Mouse (Mus musculus): Measurements from ENCODE around the gene Zmiz1. TPM values are rescaled to one million over a fixed set of nuclear protein-coding genes. Genes with fewer than 3 reads are reported as not detected.

The Zmiz1 gene
- total RNA-seq, 2 experiments from 2014 or later, result 40.2 to 49.9 TPM

DNA sequence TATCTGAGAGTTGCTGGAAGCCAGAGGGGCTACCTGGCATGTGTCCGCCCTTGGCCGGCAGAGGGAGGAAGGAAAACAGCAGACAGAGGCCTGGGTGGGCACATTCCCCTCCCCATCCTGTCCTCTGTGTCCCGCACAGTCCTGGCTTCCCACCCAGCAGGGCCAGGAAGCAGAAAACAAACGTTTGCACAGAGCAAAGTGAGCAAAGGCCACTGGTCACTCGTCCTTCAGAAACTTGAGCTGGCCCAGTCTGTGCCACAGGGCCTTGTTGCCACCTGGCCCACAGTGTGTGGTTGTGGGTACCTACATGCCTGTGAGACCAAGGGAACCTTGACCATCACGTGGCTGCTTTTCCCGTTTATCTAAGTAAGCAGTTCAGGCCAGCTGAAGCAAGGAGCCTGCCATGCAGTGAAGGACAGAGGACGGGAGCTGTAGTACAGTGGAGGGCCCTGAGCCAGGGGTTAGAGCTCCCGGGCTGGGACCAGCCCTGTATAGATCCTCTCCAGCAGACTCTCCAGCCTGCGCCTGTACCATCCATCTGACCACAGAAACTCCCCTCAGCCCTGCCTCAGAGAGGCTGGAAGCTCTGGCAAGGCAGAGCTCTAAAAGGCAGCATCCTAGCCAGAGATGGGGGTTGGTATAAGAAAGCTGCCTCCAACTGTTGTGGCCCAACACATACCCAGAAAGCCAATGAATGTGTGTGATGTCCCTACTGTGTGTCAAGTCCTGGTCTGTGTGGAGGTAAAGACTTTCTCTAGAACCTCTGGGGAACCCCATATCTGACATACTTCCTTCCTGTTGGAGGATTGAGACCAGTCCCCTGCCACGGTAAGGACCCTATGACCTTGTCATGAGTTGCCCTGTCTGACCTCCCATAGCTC is 64.5 kb downstream of the Zmiz1 start:
- intact Hi-C loops (cut with DNase I), result loop anchor here (2.0 to 10.0 kb wide), 2 partner anchors 63 to 219 kb away; no protein-coding TSS in a partner anchor
- peak; percentile 50 for DNase-seq (ENCODE audit: low spot score)

DNA sequence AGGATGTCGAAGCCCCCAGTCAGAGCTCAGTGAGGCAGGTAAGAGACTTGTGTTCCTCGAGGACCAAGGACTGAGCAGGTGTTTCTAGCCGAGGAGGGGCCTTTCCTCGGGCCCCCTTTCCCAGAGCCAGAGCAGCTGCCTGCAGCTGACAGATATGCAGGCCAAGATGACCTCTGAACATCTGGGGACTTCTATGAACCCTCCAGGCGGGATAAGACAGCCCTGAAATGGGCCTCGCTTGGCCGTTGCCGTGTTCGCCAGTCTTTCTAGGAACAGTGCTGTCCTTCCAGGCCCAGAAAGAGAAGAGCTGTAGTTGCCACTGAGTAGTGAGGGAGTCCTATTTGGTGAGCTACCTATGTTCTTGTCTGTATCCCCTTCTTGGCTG is 65.1 kb downstream of the Zmiz1 start:
- intact Hi-C loops (cut with DNase I), result loop anchor here (10.0 kb wide), 1 partner anchor 219 kb away; no protein-coding TSS in a partner anchor
- DNase-seq (ENCODE audit: low spot score), result no peak

DNA sequence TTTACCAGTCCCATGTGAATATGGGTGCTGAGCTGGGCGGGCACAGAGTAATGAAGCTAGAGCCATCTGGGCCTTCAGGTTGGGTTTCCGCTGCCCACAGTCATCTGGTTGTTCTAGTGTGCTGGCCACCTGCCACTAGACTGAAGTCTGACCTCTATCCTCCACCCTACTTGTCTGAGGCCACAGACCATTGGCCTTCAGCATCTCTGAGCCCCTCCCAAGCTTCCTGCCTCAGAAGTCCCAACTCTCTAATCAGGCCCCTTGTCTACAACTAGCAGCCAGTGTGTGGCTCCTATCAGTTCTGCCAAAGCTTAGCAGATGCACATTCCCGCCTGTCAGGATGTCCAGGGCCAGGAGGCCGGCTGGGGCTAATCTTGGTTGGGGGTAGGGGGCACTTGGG is 65.9 kb downstream of the Zmiz1 start:
- DNase-seq (ENCODE audit: low spot score), result no peak

DNA sequence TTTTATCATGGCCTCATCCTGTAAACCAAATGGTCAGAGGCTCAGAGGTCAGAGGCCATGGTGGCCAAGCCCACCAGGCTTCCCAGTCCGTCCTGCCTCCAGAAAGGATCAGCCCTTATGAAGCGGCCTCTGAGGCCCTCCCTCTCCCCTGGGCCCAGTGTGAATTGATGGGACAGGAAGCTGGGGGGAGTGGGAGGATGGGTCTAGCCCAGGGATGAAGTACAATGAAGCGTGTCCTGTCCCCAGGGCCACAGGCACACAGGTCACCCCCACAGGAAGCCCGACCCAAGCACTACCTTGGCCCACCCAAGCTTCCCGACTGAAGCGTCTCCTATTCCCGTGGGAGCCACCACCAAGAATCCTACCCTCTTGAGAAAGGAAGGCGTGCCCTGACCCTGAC is 66.7 kb downstream of the Zmiz1 start:
- intact Hi-C loops (cut with DNase I), result loop anchor here (5.0 to 10.0 kb wide), 2 partner anchors 37 to 221 kb away; no protein-coding TSS in a partner anchor
- peak; percentile 75 for DNase-seq (ENCODE audit: low spot score)

More for the DNA sequence above, 65.9 kb downstream of the Zmiz1 start:
- intact Hi-C loops (cut with DNase I), result loop anchor here (5.0 to 10.0 kb wide), 2 partner anchors 37 to 220 kb away; no protein-coding TSS in a partner anchor

DNA sequence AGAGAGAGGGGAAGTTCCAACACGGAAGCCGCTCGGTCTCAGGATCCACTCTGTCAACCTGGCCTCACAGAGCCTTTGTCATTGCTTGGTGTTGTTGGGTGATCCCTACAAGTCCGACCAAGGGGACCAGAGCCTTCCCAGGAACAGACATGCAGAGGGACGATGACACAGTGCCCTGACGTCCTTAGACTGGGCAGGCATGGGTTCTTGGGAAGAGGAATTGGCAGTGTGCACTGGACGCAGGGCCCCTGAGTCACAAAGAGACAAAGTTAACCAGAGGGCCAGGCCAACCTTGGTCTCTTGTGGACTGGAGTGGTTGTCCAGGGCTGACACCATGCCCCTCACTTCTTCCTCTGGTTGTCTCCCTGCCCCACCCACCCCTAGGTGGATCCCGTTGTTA is 67.9 kb downstream of the Zmiz1 start:
- intact Hi-C loops (cut with DNase I), result loop anchor here (5.0 to 10.0 kb wide), 2 partner anchors 35 to 222 kb away; no protein-coding TSS in a partner anchor
- DNase-seq (ENCODE audit: low spot score), result no peak

DNA sequence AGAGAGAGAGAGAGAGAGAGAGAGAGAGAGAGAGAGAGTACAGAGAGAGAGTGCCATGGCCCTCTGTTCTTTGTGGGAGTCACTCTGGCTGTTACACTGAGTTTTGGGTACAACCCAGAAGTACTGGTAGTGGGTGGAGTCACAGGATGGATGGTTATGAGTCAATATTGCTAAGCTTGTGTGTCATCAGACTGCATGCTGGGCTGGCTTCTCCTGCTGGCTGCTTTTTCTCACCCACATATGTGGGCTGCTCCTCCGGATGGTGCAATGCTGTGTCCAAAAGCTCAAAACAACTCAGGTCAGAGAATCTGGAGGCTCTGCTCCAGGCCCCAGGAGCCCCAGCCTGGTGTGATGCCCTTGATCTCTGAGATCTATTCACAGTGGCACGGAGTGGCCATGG is 68.3 kb downstream of the Zmiz1 start:
- intact Hi-C loops (cut with DNase I), result loop anchor here (5.0 to 10.0 kb wide), 2 partner anchors 35 to 223 kb away; no protein-coding TSS in a partner anchor

DNA sequence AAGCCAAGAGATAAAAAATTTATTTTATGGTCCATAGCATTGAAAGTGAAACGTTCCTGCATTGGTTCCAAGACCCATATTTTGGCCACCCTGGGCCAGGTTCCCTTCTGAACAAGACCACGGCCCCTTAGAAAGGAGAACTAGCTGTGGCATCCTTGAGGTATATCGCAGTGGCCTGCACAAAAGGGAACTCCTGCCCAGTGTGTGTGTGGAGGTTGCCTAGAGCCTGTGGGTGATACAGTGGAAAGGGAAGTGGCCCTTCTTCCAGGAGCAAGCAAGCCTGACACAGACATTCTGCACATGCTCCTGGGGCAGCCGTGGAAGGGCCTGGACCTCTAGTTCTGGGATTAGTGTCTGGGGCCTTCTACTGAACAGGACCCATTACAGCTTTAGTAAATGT is 71.4 kb downstream of the Zmiz1 start:
- no peak for DNase-seq (ENCODE audit: low spot score)
- intact Hi-C loops (cut with DNase I), result no loop called here

More for the DNA sequence above, 68.3 kb downstream of the Zmiz1 start:
- DNase-seq (ENCODE audit: low spot score), result no peak

DNA sequence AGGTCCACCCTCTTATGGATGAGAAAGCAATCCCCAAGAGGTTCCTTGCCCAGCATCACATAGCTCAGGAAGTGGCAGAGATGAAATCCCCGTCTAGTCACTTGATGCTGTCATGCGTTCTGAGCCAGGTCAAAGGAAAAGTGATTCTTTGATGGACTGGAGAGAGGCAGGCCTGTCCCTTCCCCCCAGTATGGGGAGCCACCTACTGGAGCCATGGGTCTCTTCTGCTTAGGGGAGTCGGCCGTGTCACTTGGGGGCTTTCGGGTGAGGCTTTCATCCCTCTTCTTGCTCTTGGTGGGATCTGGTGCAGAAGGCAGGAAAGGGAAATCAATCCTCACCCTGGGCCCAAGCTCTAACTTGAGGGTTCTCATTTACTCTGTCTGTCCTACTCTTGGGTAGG is 71.8 kb downstream of the Zmiz1 start:
- intact Hi-C loops (cut with DNase I), result no loop called here
- DNase-seq (ENCODE audit: low spot score), result no peak

DNA sequence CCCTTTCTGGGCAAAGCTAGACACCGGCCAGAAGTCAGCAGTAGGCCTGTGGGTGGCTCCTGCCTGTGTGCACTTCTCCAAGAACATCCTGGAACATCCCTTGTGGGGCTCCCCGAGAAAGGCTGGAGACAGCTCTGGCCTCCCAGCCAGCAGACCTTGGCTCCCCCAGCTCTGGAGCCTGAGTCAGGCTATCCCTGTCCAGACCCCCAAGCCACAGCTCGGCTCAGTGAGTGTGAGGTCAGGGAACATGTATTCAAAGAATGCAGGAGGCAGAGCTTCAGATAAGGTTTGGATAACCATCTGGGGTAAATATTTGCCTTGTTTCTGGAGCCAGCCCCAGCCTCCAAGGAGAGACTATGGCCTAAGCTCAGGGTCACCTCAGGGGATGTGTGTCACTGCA is 74.0 kb downstream of the Zmiz1 start:
- intact Hi-C loops (cut with DNase I), result no loop called here
- no peak for DNase-seq (ENCODE audit: low spot score)

DNA sequence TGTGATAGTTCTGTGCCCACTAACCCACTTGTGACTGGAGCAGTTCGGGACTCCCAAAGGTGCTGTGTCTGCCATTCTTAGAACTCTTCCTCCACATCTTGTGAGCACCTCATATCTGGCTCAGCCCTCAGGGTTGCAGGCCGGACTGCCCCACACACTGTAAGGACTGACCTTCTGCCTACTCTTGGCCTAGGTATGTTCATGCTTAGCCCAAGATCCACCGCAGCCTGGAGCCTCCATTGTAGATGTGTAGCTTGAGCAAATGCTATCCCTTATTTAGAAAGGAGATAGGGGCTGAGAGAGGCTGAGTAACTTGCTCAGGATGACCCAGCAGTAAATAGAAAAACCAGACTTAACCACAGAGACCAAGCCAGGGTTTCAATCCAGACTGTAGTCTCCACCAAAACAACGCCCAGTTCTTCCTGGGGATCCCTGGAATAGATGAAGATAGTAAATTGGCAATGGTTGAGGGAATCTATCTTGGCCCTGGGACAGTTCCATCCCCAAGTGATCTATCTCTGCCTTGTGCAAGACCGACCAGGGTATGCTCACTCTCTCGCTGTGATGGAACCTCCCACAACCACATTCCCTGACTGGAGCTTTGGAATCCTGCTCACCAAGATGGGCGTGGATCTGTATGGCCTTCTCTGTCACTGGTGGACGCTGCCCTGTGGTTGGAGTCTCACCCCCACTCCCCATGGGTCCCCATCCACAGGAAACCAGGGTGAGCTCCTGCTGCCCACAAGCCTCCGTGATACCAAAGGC is 74.8 kb downstream of the Zmiz1 start:
- intact Hi-C loops (cut with DNase I), result no loop called here
- DNase-seq (ENCODE audit: low spot score), result no peak

DNA sequence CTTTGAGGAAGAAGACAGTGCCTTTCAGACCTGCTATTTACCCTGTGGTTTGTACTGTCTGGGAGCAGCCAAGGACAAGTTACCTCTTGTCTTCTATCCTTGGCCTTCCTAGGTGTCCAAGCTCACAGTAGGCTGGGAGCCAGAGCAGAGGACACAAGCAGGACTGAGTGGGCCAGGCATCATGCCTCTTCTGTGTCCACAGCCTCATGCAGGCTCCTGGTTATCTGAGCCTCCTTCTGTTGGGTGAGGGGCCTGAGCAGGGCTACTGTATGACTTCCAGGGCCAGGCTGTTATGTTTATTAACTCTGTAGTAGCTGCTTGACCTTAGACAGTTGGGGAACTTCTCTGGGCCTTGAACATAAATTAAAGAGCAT is 75.4 kb downstream of the Zmiz1 start:
- intact Hi-C loops (cut with DNase I), result no loop called here
- no peak for DNase-seq (ENCODE audit: low spot score)

DNA sequence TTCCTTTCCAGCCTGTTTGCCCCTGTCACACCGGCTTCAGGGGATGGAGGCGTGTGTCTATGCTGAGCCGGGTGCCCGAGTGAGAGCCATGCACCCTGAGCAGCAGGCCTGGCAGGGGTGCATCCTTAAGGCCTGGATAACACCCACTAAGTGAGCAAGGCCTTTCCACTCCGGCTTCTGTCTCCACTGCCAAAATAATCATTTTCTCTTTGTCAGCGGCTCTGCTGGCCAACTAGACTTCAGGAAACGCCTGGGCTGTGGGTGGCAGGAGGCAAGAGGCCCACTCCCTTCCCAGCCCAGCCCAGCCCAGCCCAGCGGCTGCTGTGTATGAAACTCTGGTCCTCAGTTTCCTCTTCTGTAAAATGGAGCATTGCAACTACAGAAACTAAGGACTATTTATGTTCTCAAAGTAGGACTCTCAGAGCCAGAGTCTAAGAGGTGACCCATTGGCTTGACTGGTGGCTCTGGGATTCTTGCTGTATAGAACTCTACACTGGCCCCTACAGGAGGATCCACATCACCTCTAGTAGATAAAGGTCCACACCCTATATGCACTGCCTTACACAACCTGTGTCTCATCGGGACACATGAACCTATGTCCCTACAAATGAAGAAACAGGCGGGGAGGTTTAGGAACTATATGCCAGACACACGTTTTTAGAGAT is 76.1 kb downstream of the Zmiz1 start:
- DNase-seq (ENCODE audit: low spot score), result peak; percentile 45
- intact Hi-C loops (cut with DNase I), result no loop called here

DNA sequence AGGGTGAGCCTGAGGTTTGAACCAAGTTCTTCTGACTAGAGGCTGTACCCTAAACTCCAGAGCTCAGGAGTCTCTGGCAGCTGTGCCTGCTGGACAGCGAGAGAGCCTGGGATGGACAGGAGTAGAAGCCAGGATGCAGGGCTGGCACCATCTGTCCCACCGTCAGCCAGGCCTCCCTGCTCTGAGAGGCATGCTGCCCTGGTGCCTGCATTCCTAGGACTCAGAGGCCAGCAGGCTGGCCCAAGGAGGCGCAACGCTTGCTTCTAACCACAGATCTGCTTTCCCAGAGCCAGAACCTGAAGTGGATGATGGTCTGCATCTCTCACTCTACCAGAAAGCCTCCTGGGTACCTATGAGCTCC is 76.6 kb downstream of the Zmiz1 start:
- intact Hi-C loops (cut with DNase I), result no loop called here
- DNase-seq (ENCODE audit: low spot score), result no peak

DNA sequence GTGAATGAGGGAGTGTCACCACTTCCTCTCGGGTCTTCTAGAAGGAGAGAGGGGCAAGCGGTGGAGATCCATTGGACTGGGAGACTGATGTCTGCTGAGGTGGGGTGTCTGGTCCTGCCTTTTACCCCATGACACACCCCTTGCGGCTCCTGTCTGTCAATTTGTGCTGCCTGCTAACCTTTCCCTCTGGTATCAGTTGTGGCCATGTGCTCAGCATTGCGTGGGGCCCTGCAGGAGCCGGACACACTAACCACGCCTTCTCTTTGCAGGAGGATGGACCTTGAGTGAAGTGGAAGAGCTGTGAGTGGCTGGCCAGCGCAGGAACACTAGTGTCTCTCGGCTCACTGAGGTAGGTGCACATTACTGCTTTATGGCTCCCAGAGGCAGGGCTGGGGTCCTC is 77.5 kb downstream of the Zmiz1 start:
- no peak for DNase-seq (ENCODE audit: low spot score)
- intact Hi-C loops (cut with DNase I), result no loop called here

DNA sequence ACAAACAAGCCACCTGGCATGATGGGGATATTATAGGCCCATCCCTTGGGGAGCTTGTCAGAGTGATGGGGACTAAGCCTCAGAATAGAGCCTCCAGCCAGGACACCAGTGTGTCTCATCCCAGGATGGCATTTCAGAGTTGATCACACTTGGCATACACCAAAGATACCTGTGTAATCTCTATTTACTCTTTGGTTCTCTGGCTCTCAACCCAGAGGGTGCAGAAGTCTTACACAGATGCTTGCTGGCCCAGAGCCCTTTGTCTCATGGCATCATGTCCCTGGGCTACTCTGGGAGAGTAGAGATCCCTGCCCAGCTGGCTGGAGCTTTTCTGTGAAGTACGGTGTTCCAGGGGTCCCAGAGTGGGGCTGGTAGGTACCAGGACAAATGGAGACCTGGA is 78.4 kb downstream of the Zmiz1 start:
- DNase-seq (ENCODE audit: low spot score), result no peak
- intact Hi-C loops (cut with DNase I), result no loop called here

DNA sequence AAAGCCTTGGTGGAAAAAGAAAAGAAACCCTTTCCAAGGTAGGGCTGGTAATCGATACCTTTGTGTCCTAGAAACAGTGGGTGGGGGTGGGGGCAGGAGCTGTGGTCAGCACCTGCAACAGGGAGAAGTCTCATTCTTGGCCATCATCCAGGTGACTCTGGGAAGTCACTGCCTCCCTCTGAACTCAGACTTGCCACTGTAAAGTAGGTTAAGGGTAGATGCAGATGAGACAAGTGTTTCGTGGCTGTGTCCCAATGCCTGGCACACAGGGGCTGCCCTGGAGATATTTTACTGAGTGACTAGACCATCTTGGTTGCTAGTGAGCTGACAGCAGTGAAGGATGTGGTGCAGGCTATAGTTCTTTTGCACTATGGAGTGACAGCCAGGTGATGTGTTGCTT is 79.5 kb downstream of the Zmiz1 start:
- no peak for DNase-seq (ENCODE audit: low spot score)

DNA sequence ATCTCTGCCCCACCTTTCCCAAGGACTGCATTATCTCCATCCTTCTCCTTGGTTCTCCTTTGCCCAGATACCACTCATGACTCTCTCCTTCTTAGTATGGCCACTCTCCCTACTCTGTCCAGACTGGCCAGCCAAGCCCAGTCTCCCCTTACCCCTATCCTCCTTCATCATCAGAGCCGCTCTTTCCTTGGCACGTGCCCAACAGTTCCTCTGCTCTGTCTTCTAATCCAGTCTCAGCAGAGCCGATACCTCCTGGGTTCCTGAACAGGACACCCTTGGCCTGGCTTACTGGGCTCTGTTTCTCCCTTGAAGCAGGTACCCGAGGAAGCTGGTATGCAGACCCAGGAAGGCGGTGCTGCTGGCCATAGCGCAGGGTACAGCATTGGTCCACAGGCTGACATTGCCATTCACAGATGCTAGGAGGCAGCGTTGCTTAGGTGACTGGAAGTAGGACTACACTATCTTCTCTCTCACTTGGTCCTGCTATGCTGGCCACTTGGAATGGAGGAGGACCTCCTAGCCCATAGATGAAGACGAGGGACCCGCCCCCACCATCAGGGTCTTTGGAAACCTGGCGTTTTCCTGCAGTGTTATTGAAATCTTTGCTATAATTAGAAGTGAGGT is 80.6 kb downstream of the Zmiz1 start:
- intact Hi-C loops (cut with DNase I), result no loop called here
- no peak for DNase-seq (ENCODE audit: low spot score)

More for the DNA sequence above, 79.5 kb downstream of the Zmiz1 start:
- intact Hi-C loops (cut with DNase I), result no loop called here

DNA sequence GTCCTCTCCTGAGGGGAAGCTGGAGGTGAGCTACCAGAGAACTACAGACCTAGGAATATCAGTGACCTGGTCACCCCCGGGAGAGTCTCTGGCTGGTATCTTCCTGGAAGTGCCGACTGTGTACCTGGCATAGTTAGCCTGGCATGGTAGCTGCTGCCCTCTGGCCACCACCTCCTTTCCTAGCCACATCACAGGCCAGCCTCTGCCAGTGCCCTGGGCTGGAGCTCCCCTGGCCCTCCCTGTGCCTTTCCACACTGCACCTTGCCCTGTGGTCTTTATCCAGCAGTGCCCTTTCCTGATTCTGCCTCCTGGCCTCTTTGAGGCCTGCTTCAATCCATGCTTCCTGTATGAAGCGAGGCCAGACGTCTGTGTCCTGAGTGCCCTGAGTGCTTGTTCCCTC is 81.2 kb downstream of the Zmiz1 start:
- DNase-seq (ENCODE audit: low spot score), result no peak
- intact Hi-C loops (cut with DNase I), result no loop called here

DNA sequence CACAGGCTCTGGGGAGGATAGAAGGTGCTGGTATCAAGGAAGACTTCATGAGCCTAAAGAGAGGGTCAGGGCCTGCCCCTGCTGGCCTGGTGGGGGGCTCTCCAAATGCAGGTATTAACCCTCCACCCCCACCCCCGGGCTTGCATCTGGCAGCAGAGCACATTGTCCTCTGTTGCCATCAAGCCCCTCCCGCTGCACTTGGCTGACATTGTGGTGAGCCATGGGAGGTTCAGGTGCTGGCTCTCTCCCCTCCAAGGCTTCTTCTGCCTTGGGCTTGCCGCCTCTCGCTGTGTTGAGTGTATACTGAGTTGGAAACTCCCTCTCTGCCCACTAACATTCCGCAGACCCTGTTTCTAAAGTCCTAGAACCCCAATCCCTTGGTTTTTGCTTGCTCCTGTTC is 82.2 kb downstream of the Zmiz1 start:
- intact Hi-C loops (cut with DNase I), result no loop called here
- DNase-seq (ENCODE audit: low spot score), result no peak

DNA sequence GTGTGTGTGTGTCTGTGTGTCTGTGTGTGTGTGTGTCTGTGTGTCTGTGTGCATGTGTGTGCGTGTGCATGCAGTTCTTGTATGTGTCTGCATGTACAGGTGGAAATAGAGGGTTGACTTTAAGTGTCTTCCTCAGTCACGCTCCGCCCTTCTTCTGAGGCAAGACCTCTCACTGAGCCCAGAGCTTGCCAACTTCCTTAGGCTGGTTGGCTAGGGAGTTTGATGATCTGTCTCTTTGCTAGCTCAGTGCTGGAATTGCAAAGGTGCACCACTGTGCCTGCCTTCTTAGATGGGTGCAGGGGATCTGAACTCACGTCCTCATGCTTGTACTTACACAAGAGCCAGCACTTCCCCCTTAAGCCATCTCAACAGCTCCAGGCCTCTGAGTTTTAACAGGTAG is 84.1 kb downstream of the Zmiz1 start:
- no peak for DNase-seq (ENCODE audit: low spot score)
- intact Hi-C loops (cut with DNase I), result no loop called here

All from heart, postnatal 25 days (tissue).